Mouse (Mus musculus) heart, postnatal 10 days (tissue): ENCODE measurements around the gene Gm49325. TPM values are rescaled to one million over a fixed set of nuclear protein-coding genes. Genes with fewer than 3 reads are reported as not detected.
"Not testable (repeated sequence)": the region's sequence is repeated elsewhere in the genome, so short reads cannot be mapped to it uniquely, and the experiment has no call there.

Experiments used
- DNase-seq, 2 experiments: peaks; one replicate each; pipeline ENCODE4 v3.0.0; 2021
- intact Hi-C: fragments of 180-260 bp; cut with DNase I; formaldehyde crosslinking; loops from one replicate; pipeline ENCODE4 v1.15.1; 2025
- microRNA-seq, 2 experiments: library from miRNA; unstranded; fragments of <30 nt; microRNA quantifications; one replicate each; pipeline ENCODE4 v1.2.0; 2022
- total RNA-seq, 2 experiments: library from RNA; stranded (reverse); gene quantifications; 2 replicates each; pipeline ENCODE4 v1.2.3; 2021

Gene Gm49325
- total RNA-seq, 2 experiments from 2014 or later: 12.2 to 13.5 TPM

- intact Hi-C loops: no loop called here
- peak; percentile 20 to 34 for DNase-seq
Measured at GRCm38 (mm10) chr10:77666342-77666741, 60.3 kb downstream of the Gm49325 start.

GRCm38 (mm10) chr10:77667402-77667801 is 61.4 kb downstream of the Gm49325 start:
- no peak for DNase-seq
- intact Hi-C loops: no loop called here

- intact Hi-C loops: no loop called here
Measured at GRCm38 (mm10) chr10:77670710-77671109, 64.7 kb downstream of the Gm49325 start.

GRCm38 (mm10) chr10:77671519-77671918 is 65.5 kb downstream of the Gm49325 start:
- no peak for DNase-seq
- intact Hi-C loops: no loop called here

More at GRCm38 (mm10) chr10:77670710-77671109, 64.7 kb downstream of the Gm49325 start:
- no peak for DNase-seq

GRCm38 (mm10) chr10:77673765-77674164 is 67.8 kb downstream of the Gm49325 start:
- no peak for DNase-seq
- intact Hi-C loops: no loop called here

- intact Hi-C loops: no loop called here
- no peak for DNase-seq
Measured at GRCm38 (mm10) chr10:77677562-77677961, 71.6 kb downstream of the Gm49325 start.

- no peak for DNase-seq
- intact Hi-C loops: no loop called here
Measured at GRCm38 (mm10) chr10:77682994-77683393, 77.0 kb downstream of the Gm49325 start.

GRCm38 (mm10) chr10:77684181-77684580 is 78.2 kb downstream of the Gm49325 start:
- DNase-seq: no peak
- intact Hi-C loops: no loop called here

- DNase-seq: peak in 1 of 2 experiments; percentile 29
- intact Hi-C loops: no loop called here
Measured at GRCm38 (mm10) chr10:77685895-77686664, 80.1 kb downstream of the Gm49325 start, which contains the start of gene Tspear. Tspear (plus strand) TSS chr10:77686569.

- intact Hi-C loops: no loop called here
- DNase-seq: no peak
Measured at GRCm38 (mm10) chr10:77687021-77687420, 81.0 kb downstream of the Gm49325 start.

GRCm38 (mm10) chr10:77690356-77690807 is 84.4 kb downstream of the Gm49325 start, which contains the start of gene Gm19402:
Gm19402 (minus strand) TSS chr10:77690757.
- DNase-seq, intact Hi-C loops: not testable (repeated sequence)

Small RNA genes lying within 50 kb of the gene (microRNA-seq; reads per million reads assigned to microRNA genes)
- gene Mir1930: 21.2 to 22.5 reads per million in 2 experiments

Other genes starting within 250 kb of the Gm49325 start
- 10 to 100 TPM; 19.4 to 27.4 TPM for gene Adarb1, start 187.9 kb upstream of the Gm49325 start, total RNA-seq
- gene Fam207a, start 90.4 kb upstream of the Gm49325 start, total RNA-seq: 10 to 100 TPM; 11.7 to 12.0 TPM
- gene Itgb2, start 75.9 kb upstream of the Gm49325 start, total RNA-seq: 1 to 10 TPM; 3.3 to 4.4 TPM
- gene Pttg1ip, start 24.5 kb upstream of the Gm49325 start, total RNA-seq: 100 to 1,000 TPM; 134 to 148 TPM
- gene Sumo3, start 100 bp upstream of the Gm49325 start, total RNA-seq: 10 to 100 TPM; 68.3 to 79.2 TPM
- gene Ube2g2, start 16.1 kb downstream of the Gm49325 start, total RNA-seq: 10 to 100 TPM; 57.7 to 68.8 TPM
- gene Tspear, start 80.4 kb downstream of the Gm49325 start, total RNA-seq: not detected
- gene Gm19402, start 84.6 kb downstream of the Gm49325 start, total RNA-seq: not detected
- gene Gm9508, start 91.0 kb downstream of the Gm49325 start, total RNA-seq: not detected
- gene Gm10272, start 100.4 kb downstream of the Gm49325 start, total RNA-seq: not detected
- not detected for gene Gm10024, start 105.3 kb downstream of the Gm49325 start, total RNA-seq
- gene Gm10142, start 109.6 kb downstream of the Gm49325 start, total RNA-seq: not detected
- not detected for gene Krtap12-1, start 114.4 kb downstream of the Gm49325 start, total RNA-seq
- gene Gm10100, start 120.3 kb downstream of the Gm49325 start, total RNA-seq: not detected
- gene Gm18596, start 136.4 kb downstream of the Gm49325 start, total RNA-seq: not detected
- gene Gm9736, start 145.2 kb downstream of the Gm49325 start, total RNA-seq: not detected
- gene Gm3233, start 153.5 kb downstream of the Gm49325 start, total RNA-seq: not detected
- not detected for gene Gm3238, start 165.1 kb downstream of the Gm49325 start, total RNA-seq
- gene Gm7138, start 170.7 kb downstream of the Gm49325 start, total RNA-seq: not detected
- not detected for gene Gm3250, start 176.3 kb downstream of the Gm49325 start, total RNA-seq
- not detected for gene Gm7137, start 182.0 kb downstream of the Gm49325 start, total RNA-seq
- not detected for gene Gm9639, start 188.9 kb downstream of the Gm49325 start, total RNA-seq
- gene Gm19668, start 192.9 kb downstream of the Gm49325 start, total RNA-seq: not detected
- gene Gm9507, start 205.6 kb downstream of the Gm49325 start, total RNA-seq: not detected
- gene Gm2696, start 208.5 kb downstream of the Gm49325 start, total RNA-seq: not detected
- gene Krtap10-4, start 220.9 kb downstream of the Gm49325 start, total RNA-seq: not detected
- gene Krtap10-10, start 229.8 kb downstream of the Gm49325 start, total RNA-seq: not detected
- not detected for gene Gm36176, start 240.6 kb downstream of the Gm49325 start, total RNA-seq
- gene Gm10318, start 246.7 kb downstream of the Gm49325 start, total RNA-seq: not detected